ENCODE assay signal across 8 mouse cellular contexts in genomic region chrX:42151024-42151754, GRCm38 (mm10). TPM values are rescaled to one million over a fixed set of nuclear protein-coding genes. Genes with fewer than 3 reads are reported as not detected.
DNase-seq lines count a peak whose midpoint lies in the region; ATAC-seq and TF ChIP-seq lines count a peak whose summit lies in the region.

No protein-coding gene starts in this region.

- peaks cover 34% of the 10 kb centered on the region for H3K79me2 ChIP-seq in CH12.LX (replicated peaks; ENCODE audit: control insufficient read depth, extremely low read depth, insufficient read depth, poor library complexity, severe bottlenecking)

- 12% methylated on average over 25 of the region's 25 CpGs for WGBS in embryonic facial prominence, embryonic 10.5 days
- WGBS in hindbrain, embryonic 13.5 days, result 13% methylated on average over 25 of the region's 25 CpGs
- WGBS in midbrain, embryonic 12.5 days, result 19% methylated on average over 25 of the region's 25 CpGs

- in situ Hi-C loops in CH12.LX (cut with MboI; ENCODE audit: low pct_ligation_motif_present, low pct_unique_long_range_greater_than_20kb, low sequenced_read_pairs), result no loop called here

- intact Hi-C loops in gastrocnemius, adult 2 months (cut with DNase I), result loop anchor here (5.0 kb wide), 1 partner anchor 66 kb away; no protein-coding TSS in a partner anchor

- ATAC-seq in hindbrain, embryonic 13.5 days (ENCODE audit: low FRiP score), result no peak
- ATAC-seq in midbrain, embryonic 12.5 days (ENCODE audit: low FRiP score, low read depth), result no peak

- H3K9ac ChIP-seq in CH12.LX (ENCODE audit: insufficient read depth, low read depth), result peak overlapping the region; percentile 97
- H3K9ac ChIP-seq in hindbrain, embryonic 13.5 days, result peak overlapping the region; percentile 70
- peak overlapping the region; percentile 59 for H3K9ac ChIP-seq in midbrain, embryonic 12.5 days (replicated peaks)

- DNase-seq in gastrocnemius, adult 2 months, result peak; percentile 15
- DNase-seq in gastrocnemius, postnatal 10 days, result no peak
- DNase-seq in CH12.LX (ENCODE audit: extremely low read depth), result no peak
- DNase-seq in embryonic facial prominence, embryonic 10.5 days (ENCODE audit: low spot score), result no peak
- DNase-seq in adrenal gland, adult 8-10 months, result no peak
- DNase-seq in urinary bladder, postnatal 14 days (ENCODE audit: low spot score), result no peak

- dilution Hi-C loops in CH12.LX (cut with MboI; ENCODE audit: extremely low pct_ligation_motif_present, extremely low pct_unique_long_range_greater_than_20kb, low sequenced_read_pairs), result no loop called here

- TF ChIP-seq EP300 in CH12.LX (IDR thresholded peaks at IDR 0.05; ENCODE audit: low read length), result no peak

- no peaks in the 10 kb centered on the region for H3K9me3 ChIP-seq in CH12.LX (replicated peaks; ENCODE audit: low read length)
- H3K9me3 ChIP-seq in embryonic facial prominence, embryonic 10.5 days, result 0 out of 2 replicates have a peak, but pooled peaks cover 4% of the 10 kb centered on the region
- no peaks in the 10 kb centered on the region for H3K9me3 ChIP-seq in hindbrain, embryonic 13.5 days
- H3K9me3 ChIP-seq in midbrain, embryonic 12.5 days, result no peaks in the 10 kb centered on the region

- H3K27ac ChIP-seq in gastrocnemius, adult 2 months, result peak overlapping the region; percentile 98
- peak overlapping the region; percentile 89 for H3K27ac ChIP-seq in CH12.LX (ENCODE audit: insufficient read depth, low read depth)
- peak overlapping the region; percentile 98 for H3K27ac ChIP-seq in embryonic facial prominence, embryonic 10.5 days (replicated peaks)
- H3K27ac ChIP-seq in hindbrain, embryonic 13.5 days, result peak overlapping the region; percentile 88
- H3K27ac ChIP-seq in midbrain, embryonic 12.5 days (replicated peaks), result peak overlapping the region; percentile 99

- peak overlapping the region; percentile 10; the same call in 1 of the 2 replicates for H3K4me2 ChIP-seq in CH12.LX (ENCODE audit: insufficient read depth, low read depth, poor library complexity, severe bottlenecking)
- peak overlapping the region; percentile 54 for H3K4me2 ChIP-seq in hindbrain, embryonic 13.5 days
- H3K4me2 ChIP-seq in midbrain, embryonic 12.5 days (replicated peaks), result peak overlapping the region; percentile 54

- no peak for TF ChIP-seq RAD21 in CH12.LX (IDR thresholded peaks at IDR 0.05; ENCODE audit: low read depth, low read length)

- H3K4me1 ChIP-seq in CH12.LX (ENCODE audit: control insufficient read depth in 1 of 2, insufficient read depth in 2 of 2), result peaks cover 0 to 5% of the 10 kb centered on the region in 2 experiments; a peak in 1 of 4 replicates
- peaks cover 4% of the 10 kb centered on the region; the same call in 1 of the 2 replicates for H3K4me1 ChIP-seq in embryonic facial prominence, embryonic 10.5 days
- H3K4me1 ChIP-seq in hindbrain, embryonic 13.5 days (replicated peaks), result peaks cover 6% of the 10 kb centered on the region
- H3K4me1 ChIP-seq in midbrain, embryonic 12.5 days, result no peaks in the 10 kb centered on the region

- peak overlapping the region; percentile 83 for H3K4me3 ChIP-seq in gastrocnemius, adult 2 months
- H3K4me3 ChIP-seq in CH12.LX (replicated peaks in 1 of 3; ENCODE audit: low read depth in 2 of 3, low read length in 2 of 3, poor library complexity in 1 of 3), result peak overlapping the region; percentile 56 to 82 (median 70)
- peak overlapping the region; percentile 70 for H3K4me3 ChIP-seq in embryonic facial prominence, embryonic 10.5 days
- H3K4me3 ChIP-seq in hindbrain, embryonic 13.5 days, result peak overlapping the region; percentile 57
- peak overlapping the region; percentile 58 for H3K4me3 ChIP-seq in midbrain, embryonic 12.5 days

- H3K36me3 ChIP-seq in CH12.LX (replicated peaks in 1 of 2; ENCODE audit: control insufficient read depth in 1 of 2, insufficient read depth in 1 of 2, low read length in 1 of 2), result no peaks in the 10 kb centered on the region
- H3K36me3 ChIP-seq in embryonic facial prominence, embryonic 10.5 days (replicated peaks), result no peaks in the 10 kb centered on the region
- no peaks in the 10 kb centered on the region for H3K36me3 ChIP-seq in hindbrain, embryonic 13.5 days
- H3K36me3 ChIP-seq in midbrain, embryonic 12.5 days, result no peaks in the 10 kb centered on the region

- no peaks in the 10 kb centered on the region for H3K27me3 ChIP-seq in CH12.LX (replicated peaks)
- no peaks in the 10 kb centered on the region for H3K27me3 ChIP-seq in embryonic facial prominence, embryonic 10.5 days (replicated peaks; ENCODE audit: low read depth, poor library complexity, severe bottlenecking)
- no peaks in the 10 kb centered on the region for H3K27me3 ChIP-seq in hindbrain, embryonic 13.5 days
- no peaks in the 10 kb centered on the region for H3K27me3 ChIP-seq in midbrain, embryonic 12.5 days

- TF ChIP-seq POLR2A in CH12.LX (IDR thresholded peaks at IDR 0.05; ENCODE audit: low read depth, low read length), result no peak

- no peak for TF ChIP-seq CTCF in gastrocnemius, adult 2 months (IDR thresholded peaks at IDR 0.05)
- TF ChIP-seq CTCF in CH12.LX (conservative IDR thresholded peaks at IDR 0.05 in 1 of 2, IDR thresholded peaks at IDR 0.05 in 1 of 2; ENCODE audit: low read depth in 2 of 2, low read length in 2 of 2), result no peak

TF ChIP-seq in CH12.LX, 34 proteins besides CTCF, POLR2A, EP300 and RAD21:
- 0 out of 2 replicates have a peak, but pooled peaks have one; percentile 40 for TF ChIP-seq ZNF384 (IDR thresholded peaks at IDR 0.05; ENCODE audit: low read depth, low read length)
- peak; percentile 25; the same call in 1 of the 2 replicates for TF ChIP-seq MXI1 (IDR thresholded peaks at IDR 0.05; ENCODE audit: low read depth, low read length)
- TF ChIP-seq CHD1 (IDR thresholded peaks at IDR 0.05; ENCODE audit: low read depth, low read length), result 0 out of 2 replicates have a peak, but pooled peaks have one; percentile 68
- TF ChIP-seq USF1 (IDR thresholded peaks at IDR 0.05; ENCODE audit: low read depth, low read length), result no peak

RNA-seq across cellular contexts. Expression of gene Stag2, which starts 2.1 kb away (rescaled TPM):
- total RNA-seq in gastrocnemius, adult 2 months (2021), result 10 to 100 TPM; 52.8 to 62.0 TPM
- 10 to 100 TPM; 78.3 to 89.5 TPM for total RNA-seq in gastrocnemius, postnatal 10 days (2021)
- 43.5 and 54.0 TPM in 2 replicates for total RNA-seq in CH12.LX (2012; rRNA removed)
- total RNA-seq in CH12.LX (2014; rRNA removed), result 138 and 157 TPM in 2 replicates
- polyA plus RNA-seq in CH12.LX (2012; ENCODE audit: insufficient read length, low read depth), result 48.9 and 52.5 TPM in 2 replicates
- 43.2 and 45.5 TPM in 2 replicates for polyA plus RNA-seq in embryonic facial prominence, embryonic 10.5 days (2016; fragmentation: Nextera tagmentation; extraction: Ambion mirVana)
- polyA plus RNA-seq in hindbrain, embryonic 13.5 days (2015; fragmentation: Nextera tagmentation; extraction: Ambion mirVana), result 23.0 and 24.4 TPM in 2 replicates
- polyA plus RNA-seq in midbrain, embryonic 12.5 days (2016; fragmentation: Nextera tagmentation; extraction: Ambion mirVana), result 48.7 and 53.2 TPM in 2 replicates
- total RNA-seq in adrenal gland, adult 8-10 months (2022), result 10 to 100 TPM; 66.1 to 86.9 (median 76.1) TPM
